Mouse (Mus musculus) cerebellum, postnatal 4 days (tissue): Measurements from ENCODE around the gene Olfr583.

Experiments
- DNase-seq, 2 experiments: peaks; one replicate each; pipeline ENCODE4 v3.0.0; 2022; ENCODE audit warnings: low spot score in 2 of 2, mixed read lengths in 1 of 2

Gene Olfr583

GRCm38 (mm10) chr7:103051000-103051399 lies at the start of gene Olfr583:
TSS of gene Olfr583 (plus strand) at chr7:103051300.
- DNase-seq, result no peak

GRCm38 (mm10) chr7:103037724-103038123 lies 13.4 kb upstream of the Olfr583 start, which contains the start of gene Olfr582:
TSS of gene Olfr582 (plus strand) at chr7:103038024.
- DNase-seq, result no peak

GRCm38 (mm10) chr7:103081585-103081984 lies 30.5 kb downstream of the Olfr583 start, which contains the start of gene Olfr584:
TSS of gene Olfr584 (plus strand) at chr7:103081885.
- no peak for DNase-seq

- no peak for DNase-seq
Measured at GRCm38 (mm10) chr7:103097420-103097819, 46.3 kb downstream of the Olfr583 start, which contains the start of gene Olfr585. TSS of gene Olfr585 (plus strand) at chr7:103097720.
